Mouse (Mus musculus) brain, embryonic 14.5 days (tissue): ENCODE measurements at regions not wholly inside any gene's neighbourhood (a gene's known extent, or its start where the extent isn't known, plus 50 kb on each side); places are given as distances from the start of the nearest gene placed in this dataset.

Source experiments
- CTCF ChIP-seq: fragments of 200-500 bp; IDR thresholded peaks from 2 replicates; pipeline ENCODE4 v1.5.1; 2012; ENCODE audit warnings: inconsistent platforms, mild to moderate bottlenecking, moderate library complexity, borderline replicate concordance; ENCODE audit not compliant: insufficient read depth, insufficient read length; ENCODE audit errors: extremely low read depth
- POLR2A ChIP-seq: fragments of 200-500 bp; IDR thresholded peaks from 2 replicates; pipeline ENCODE4 v1.6.1; 2012; ENCODE audit warnings: mild to moderate bottlenecking, inconsistent platforms, borderline replicate concordance; ENCODE audit not compliant: poor library complexity, insufficient read depth, insufficient read length, severe bottlenecking; ENCODE audit errors: extremely low read depth

- TF ChIP-seq CTCF: no peak
- TF ChIP-seq POLR2A: no peak
These were observed 572.9 kb upstream of the Vstm2b start for GRCm38 (mm10) chr7:40325188-40325705.
